Mouse (Mus musculus): ENCODE measurements around the gene Pdzrn3. TPM values are rescaled to one million over a fixed set of nuclear protein-coding genes. Genes with fewer than 3 reads are reported as not detected.

The Pdzrn3 gene
- polyA plus RNA-seq, 1 experiment from 2014 or later, result 16.5 TPM

- H3K27me3 ChIP-seq (ENCODE audit: control insufficient read depth, insufficient read depth, low read length), result no peaks in the 10 kb centered on the region
- peaks cover 5 to 22% of the 10 kb centered on the region in 2 experiments for H3K4me1 ChIP-seq (ENCODE audit: control insufficient read depth in 2 of 2, insufficient read depth in 2 of 2, low read length in 2 of 2)
- no peaks in the 10 kb centered on the region for H3K36me3 ChIP-seq (ENCODE audit: control insufficient read depth, insufficient read depth, low read length)
- no peak overlapping the region for H3K9ac ChIP-seq (ENCODE audit: low read length)
- WGBS, result 74% methylated on average over 7 of the region's 7 CpGs
- no peak overlapping the region for H3K4me2 ChIP-seq (ENCODE audit: low read length)
- H3K4me3 ChIP-seq (ENCODE audit: control insufficient read depth in 1 of 2, insufficient read depth in 1 of 2, low read depth in 1 of 2, low read length in 2 of 2), result no peak overlapping the region
- no peak overlapping the region for H3K27ac ChIP-seq (replicated peaks in 1 of 2; ENCODE audit: control insufficient read depth in 1 of 2, insufficient read depth in 1 of 2, low read depth in 2 of 2, low read length in 2 of 2)
- no peaks in the 10 kb centered on the region for H3K9me3 ChIP-seq (ENCODE audit: control insufficient read depth, low read length)
- ATAC-seq (ENCODE audit: insufficient number of reproducible peaks, insufficient read depth, low FRiP score, low read depth), result no peak
Measured at GRCm38 (mm10) chr6:101243189-101243815, 134.4 kb downstream of the Pdzrn3 start.

DNA sequence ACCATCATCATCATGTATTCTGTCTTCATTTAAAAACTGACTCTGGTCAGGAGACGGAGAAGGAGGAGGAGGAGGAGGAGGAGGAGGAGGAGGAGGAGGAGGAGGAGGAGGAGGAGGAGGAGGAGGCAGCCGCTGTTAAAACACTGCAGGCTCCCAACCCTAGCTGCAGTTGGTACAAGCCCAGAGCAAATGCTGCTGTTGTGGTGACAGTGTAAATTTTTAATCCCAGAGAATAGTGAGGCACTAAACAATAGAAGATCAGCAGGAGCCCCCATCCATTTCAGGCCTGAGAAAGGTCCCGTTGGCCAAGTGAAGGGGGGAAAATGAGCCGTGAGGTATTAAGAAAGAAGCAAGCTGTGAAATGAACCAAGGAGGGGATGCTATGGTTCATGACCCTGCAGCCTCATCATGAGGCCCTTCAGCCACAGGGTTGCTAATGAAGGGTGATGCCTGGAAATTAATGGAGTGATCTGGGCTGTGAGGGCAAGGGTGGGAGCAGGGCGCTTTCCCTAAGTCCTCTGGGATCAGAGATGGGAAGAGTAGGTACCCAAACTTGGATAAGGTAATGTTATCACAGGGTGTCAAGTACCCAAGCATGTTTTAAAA, 141.0 kb downstream of the Pdzrn3 start:
- no peaks in the 10 kb centered on the region for H3K27me3 ChIP-seq (ENCODE audit: control insufficient read depth, insufficient read depth, low read length)
- H3K4me2 ChIP-seq (ENCODE audit: low read length), result no peak overlapping the region
- no peak for ATAC-seq (ENCODE audit: insufficient number of reproducible peaks, insufficient read depth, low FRiP score, low read depth)
- no peak overlapping the region for H3K9ac ChIP-seq (ENCODE audit: low read length)
- no peaks in the 10 kb centered on the region for H3K9me3 ChIP-seq (ENCODE audit: control insufficient read depth, low read length)
- H3K36me3 ChIP-seq (ENCODE audit: control insufficient read depth, insufficient read depth, low read length), result no peaks in the 10 kb centered on the region
- WGBS, result 65% methylated on average over 4 of the region's 5 CpGs
- H3K4me1 ChIP-seq (ENCODE audit: control insufficient read depth in 2 of 2, insufficient read depth in 2 of 2, low read length in 2 of 2), result peaks cover 5 to 24% of the 10 kb centered on the region in 2 experiments
- no peak overlapping the region for H3K4me3 ChIP-seq (ENCODE audit: control insufficient read depth in 1 of 2, insufficient read depth in 1 of 2, low read depth in 1 of 2, low read length in 2 of 2)
- no peak overlapping the region for H3K27ac ChIP-seq (replicated peaks in 1 of 2; ENCODE audit: control insufficient read depth in 1 of 2, insufficient read depth in 1 of 2, low read depth in 2 of 2, low read length in 2 of 2)

DNA sequence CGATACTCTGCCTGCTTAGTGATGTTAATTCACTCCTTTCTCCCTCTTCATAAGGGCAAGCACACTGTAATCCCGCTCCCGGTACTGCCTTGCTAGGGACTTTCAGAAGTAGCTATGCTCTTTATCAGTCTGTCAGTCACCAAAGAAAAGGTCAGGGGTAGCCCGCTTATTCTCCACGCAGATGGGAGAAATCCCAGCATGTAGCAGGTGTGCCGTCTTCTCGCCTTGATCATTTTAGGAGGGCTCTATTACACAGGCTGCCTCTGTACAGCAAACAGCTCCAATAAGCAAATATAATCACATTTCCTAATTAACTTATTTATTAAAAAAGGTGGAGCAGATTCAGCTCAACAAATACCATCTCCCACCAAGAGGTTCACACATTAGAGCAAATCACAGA, 141.5 kb downstream of the Pdzrn3 start:
- H3K9me3 ChIP-seq (ENCODE audit: control insufficient read depth, low read length), result no peaks in the 10 kb centered on the region
- peaks cover 5 to 23% of the 10 kb centered on the region in 2 experiments for H3K4me1 ChIP-seq (ENCODE audit: control insufficient read depth in 2 of 2, insufficient read depth in 2 of 2, low read length in 2 of 2)
- H3K9ac ChIP-seq (ENCODE audit: low read length), result no peak overlapping the region
- no peak for ATAC-seq (ENCODE audit: insufficient number of reproducible peaks, insufficient read depth, low FRiP score, low read depth)
- no peaks in the 10 kb centered on the region for H3K36me3 ChIP-seq (ENCODE audit: control insufficient read depth, insufficient read depth, low read length)
- no peak overlapping the region for H3K4me2 ChIP-seq (ENCODE audit: low read length)
- H3K27ac ChIP-seq (replicated peaks in 1 of 2; ENCODE audit: control insufficient read depth in 1 of 2, insufficient read depth in 1 of 2, low read depth in 2 of 2, low read length in 2 of 2), result no peak overlapping the region
- no peak overlapping the region for H3K4me3 ChIP-seq (ENCODE audit: control insufficient read depth in 1 of 2, insufficient read depth in 1 of 2, low read depth in 1 of 2, low read length in 2 of 2)
- H3K27me3 ChIP-seq (ENCODE audit: control insufficient read depth, insufficient read depth, low read length), result no peaks in the 10 kb centered on the region
- WGBS, result 69% methylated on average over 7 of the region's 7 CpGs

DNA sequence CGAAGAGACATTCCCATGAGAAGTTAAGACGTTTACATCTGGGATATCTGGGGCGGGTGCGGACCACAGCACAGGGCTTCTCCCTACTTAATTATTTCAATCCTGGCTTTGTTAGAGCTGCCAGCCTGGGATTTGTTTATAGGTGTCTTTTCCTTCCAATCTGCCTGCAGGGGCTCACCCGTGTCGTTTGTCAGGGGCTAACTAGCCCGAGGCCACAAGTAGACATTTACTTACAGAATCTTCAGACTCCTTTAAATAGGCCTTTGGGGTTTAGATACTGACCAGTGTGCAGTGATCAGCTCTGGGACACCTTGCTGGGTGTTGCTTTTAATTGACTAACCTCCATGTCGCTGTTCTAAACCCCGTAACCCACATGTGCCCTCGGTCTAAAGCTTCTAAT, 143.3 kb downstream of the Pdzrn3 start:
- no peaks in the 10 kb centered on the region for H3K9me3 ChIP-seq (ENCODE audit: control insufficient read depth, low read length)
- H3K27ac ChIP-seq (replicated peaks in 1 of 2; ENCODE audit: control insufficient read depth in 1 of 2, insufficient read depth in 1 of 2, low read depth in 2 of 2, low read length in 2 of 2), result no peak overlapping the region
- WGBS, result 77% methylated on average over 10 of the region's 10 CpGs
- ATAC-seq (ENCODE audit: insufficient number of reproducible peaks, insufficient read depth, low FRiP score, low read depth), result no peak
- no peaks in the 10 kb centered on the region for H3K27me3 ChIP-seq (ENCODE audit: control insufficient read depth, insufficient read depth, low read length)
- H3K9ac ChIP-seq (ENCODE audit: low read length), result no peak overlapping the region
- H3K4me1 ChIP-seq (ENCODE audit: control insufficient read depth in 2 of 2, insufficient read depth in 2 of 2, low read length in 2 of 2), result peaks cover 5 to 16% of the 10 kb centered on the region in 2 experiments
- no peak overlapping the region for H3K4me3 ChIP-seq (ENCODE audit: control insufficient read depth in 1 of 2, insufficient read depth in 1 of 2, low read depth in 1 of 2, low read length in 2 of 2)
- H3K36me3 ChIP-seq (ENCODE audit: control insufficient read depth, insufficient read depth, low read length), result no peaks in the 10 kb centered on the region
- no peak overlapping the region for H3K4me2 ChIP-seq (ENCODE audit: low read length)

DNA sequence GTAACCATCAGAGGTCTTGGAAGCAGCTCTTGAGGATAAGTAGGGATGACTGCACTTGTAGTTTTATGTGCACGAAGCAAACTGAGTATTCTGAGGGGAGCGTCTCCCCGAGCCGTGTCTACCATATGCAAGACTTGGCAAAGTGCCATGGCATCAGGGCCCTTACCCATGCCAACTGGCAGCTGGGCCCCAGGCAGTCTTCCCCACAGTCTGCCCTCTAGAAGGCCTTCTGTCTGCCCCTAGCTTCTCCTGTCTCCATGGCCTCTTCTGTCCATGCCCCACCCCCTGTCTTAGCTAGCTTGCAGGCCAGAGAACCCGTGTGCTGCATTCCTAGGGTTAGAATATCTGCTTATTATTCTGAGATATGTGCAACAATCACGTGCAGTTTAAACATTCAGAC, 144.0 kb downstream of the Pdzrn3 start:
- peaks cover 5 to 16% of the 10 kb centered on the region in 2 experiments for H3K4me1 ChIP-seq (ENCODE audit: control insufficient read depth in 2 of 2, insufficient read depth in 2 of 2, low read length in 2 of 2)
- H3K4me2 ChIP-seq (ENCODE audit: low read length), result no peak overlapping the region
- H3K4me3 ChIP-seq (ENCODE audit: control insufficient read depth in 1 of 2, insufficient read depth in 1 of 2, low read depth in 1 of 2, low read length in 2 of 2), result no peak overlapping the region
- 48% methylated on average over 6 of the region's 6 CpGs for WGBS
- no peak overlapping the region for H3K9ac ChIP-seq (ENCODE audit: low read length)
- H3K27me3 ChIP-seq (ENCODE audit: control insufficient read depth, insufficient read depth, low read length), result no peaks in the 10 kb centered on the region
- H3K36me3 ChIP-seq (ENCODE audit: control insufficient read depth, insufficient read depth, low read length), result no peaks in the 10 kb centered on the region
- no peaks in the 10 kb centered on the region for H3K9me3 ChIP-seq (ENCODE audit: control insufficient read depth, low read length)
- H3K27ac ChIP-seq (replicated peaks in 1 of 2; ENCODE audit: control insufficient read depth in 1 of 2, insufficient read depth in 1 of 2, low read depth in 2 of 2, low read length in 2 of 2), result no peak overlapping the region
- ATAC-seq (ENCODE audit: insufficient number of reproducible peaks, insufficient read depth, low FRiP score, low read depth), result no peak

GRCm38 (mm10) chr6:101227294-101227855, 150.3 kb downstream of the Pdzrn3 start:
- peaks cover 0 to 20% of the 10 kb centered on the region in 2 experiments; a peak in 2 of 4 replicates for H3K4me1 ChIP-seq (ENCODE audit: control insufficient read depth in 2 of 2, insufficient read depth in 2 of 2, low read length in 2 of 2)
- no peak for ATAC-seq (ENCODE audit: insufficient number of reproducible peaks, insufficient read depth, low FRiP score, low read depth)
- 50% methylated on average over 8 of the region's 8 CpGs for WGBS

GRCm38 (mm10) chr6:101220307-101220706, 157.4 kb downstream of the Pdzrn3 start:
- ATAC-seq (ENCODE audit: insufficient number of reproducible peaks, insufficient read depth, low FRiP score, low read depth), result no peak
- Histone ChIP-seq H3K9me3 (ENCODE audit: control insufficient read depth, low read length) (no peaks in the 10 kb centered on the region), H3K4me3 (ENCODE audit: control insufficient read depth in 1 of 2, insufficient read depth in 1 of 2, low read depth in 1 of 2, low read length in 2 of 2) (no peak overlapping the region), H3K27me3 (ENCODE audit: control insufficient read depth, insufficient read depth, low read length) (no peaks in the 10 kb centered on the region), H3K9ac (ENCODE audit: low read length) (no peak overlapping the region), H3K27ac (replicated peaks in 1 of 2; ENCODE audit: control insufficient read depth in 1 of 2, insufficient read depth in 1 of 2, low read depth in 2 of 2, low read length in 2 of 2) (no peak overlapping the region), H3K4me1 (ENCODE audit: control insufficient read depth in 2 of 2, insufficient read depth in 2 of 2, low read length in 2 of 2) (peaks cover 3 to 30% of the 10 kb centered on the region in 2 experiments), H3K4me2 (ENCODE audit: low read length) (no peak overlapping the region), H3K36me3 (ENCODE audit: control insufficient read depth, insufficient read depth, low read length) (no peaks in the 10 kb centered on the region)
- 84% methylated on average over 3 of the region's 3 CpGs for WGBS

More at GRCm38 (mm10) chr6:101227294-101227855, 150.3 kb downstream of the Pdzrn3 start:
- Histone ChIP-seq H3K4me2 (ENCODE audit: low read length) (no peak overlapping the region), H3K27ac (replicated peaks in 1 of 2; ENCODE audit: control insufficient read depth in 1 of 2, insufficient read depth in 1 of 2, low read depth in 2 of 2, low read length in 2 of 2) (no peak overlapping the region), H3K4me3 (ENCODE audit: control insufficient read depth in 1 of 2, insufficient read depth in 1 of 2, low read depth in 1 of 2, low read length in 2 of 2) (no peak overlapping the region), H3K9me3 (ENCODE audit: control insufficient read depth, low read length) (no peaks in the 10 kb centered on the region), H3K36me3 (ENCODE audit: control insufficient read depth, insufficient read depth, low read length) (no peaks in the 10 kb centered on the region), H3K9ac (ENCODE audit: low read length) (no peak overlapping the region), H3K27me3 (ENCODE audit: control insufficient read depth, insufficient read depth, low read length) (no peaks in the 10 kb centered on the region)
